Mouse (Mus musculus) heart, embryonic 15.5 days (tissue): ENCODE results near the gene L2hgdh. TPM values are rescaled to one million over a fixed set of nuclear protein-coding genes. Genes with fewer than 3 reads are reported as not detected.

Source experiments
- ATAC-seq: fragments of 200-750 bp; cut with Nextera tagmentation; replicated peaks from 2 replicates; pipeline ENCODE4 v1.8.0; 2017; ENCODE audit warnings: low read depth, moderate TSS enrichment; ENCODE audit not compliant: insufficient number of reproducible peaks, insufficient read depth, low FRiP score
- H3K27ac ChIP-seq: fragments of 300-500 bp; sonication (generic); 2 replicates; pipeline ENCODE4 v1.5.1; 2015; ENCODE audit warnings: mild to moderate bottlenecking, inconsistent platforms
- H3K27me3 ChIP-seq: fragments of 300-500 bp; sonication (generic); 2 replicates; pipeline ENCODE4 v1.6.1; 2015; ENCODE audit warnings: inconsistent platforms
- H3K36me3 ChIP-seq: fragments of 300-500 bp; sonication (generic); 2 replicates; pipeline ENCODE4 v1.6.1; 2015; ENCODE audit warnings: mild to moderate bottlenecking, inconsistent platforms
- H3K4me1 ChIP-seq: fragments of 300-500 bp; sonication (generic); replicated peaks from 2 replicates; pipeline ENCODE4 v1.6.1; 2015; ENCODE audit warnings: inconsistent platforms
- H3K4me2 ChIP-seq: fragments of 300-500 bp; sonication (generic); 2 replicates; pipeline ENCODE4 v1.6.1; 2015; ENCODE audit warnings: inconsistent platforms, mild to moderate bottlenecking, moderate library complexity
- H3K4me3 ChIP-seq: fragments of 300-500 bp; sonication (generic); 2 replicates; pipeline ENCODE4 v1.5.1; 2015; ENCODE audit warnings: mild to moderate bottlenecking, inconsistent platforms
- H3K9ac ChIP-seq: fragments of 300-500 bp; sonication (generic); 2 replicates; pipeline ENCODE4 v1.6.1; 2015; ENCODE audit warnings: mild to moderate bottlenecking, inconsistent platforms
- H3K9me3 ChIP-seq: fragments of 300-500 bp; sonication (generic); replicated peaks from 2 replicates; pipeline ENCODE4 v1.6.1; 2016; ENCODE audit warnings: inconsistent platforms
- WGBS: fragments of 180-500 bp; shearing (Covaris S2); methylation state at CpG from one replicate; pipeline ENCODE4 v1.1.7; 2015; ENCODE audit warnings: mixed read lengths; 5-methylcytosine and 5-hydroxymethylcytosine counted together
- polyA plus RNA-seq: library from polyadenylated mRNA; unstranded; fragments of >200 nt; fragmentation: Nextera tagmentation; extraction: Ambion mirVana; gene quantifications from 2 replicates; pipeline ENCODE4 v1.2.1, GENCODE M21; 2015

Gene L2hgdh
- polyA plus RNA-seq, 1 experiment from 2014 or later, result 15.4 TPM

DNA sequence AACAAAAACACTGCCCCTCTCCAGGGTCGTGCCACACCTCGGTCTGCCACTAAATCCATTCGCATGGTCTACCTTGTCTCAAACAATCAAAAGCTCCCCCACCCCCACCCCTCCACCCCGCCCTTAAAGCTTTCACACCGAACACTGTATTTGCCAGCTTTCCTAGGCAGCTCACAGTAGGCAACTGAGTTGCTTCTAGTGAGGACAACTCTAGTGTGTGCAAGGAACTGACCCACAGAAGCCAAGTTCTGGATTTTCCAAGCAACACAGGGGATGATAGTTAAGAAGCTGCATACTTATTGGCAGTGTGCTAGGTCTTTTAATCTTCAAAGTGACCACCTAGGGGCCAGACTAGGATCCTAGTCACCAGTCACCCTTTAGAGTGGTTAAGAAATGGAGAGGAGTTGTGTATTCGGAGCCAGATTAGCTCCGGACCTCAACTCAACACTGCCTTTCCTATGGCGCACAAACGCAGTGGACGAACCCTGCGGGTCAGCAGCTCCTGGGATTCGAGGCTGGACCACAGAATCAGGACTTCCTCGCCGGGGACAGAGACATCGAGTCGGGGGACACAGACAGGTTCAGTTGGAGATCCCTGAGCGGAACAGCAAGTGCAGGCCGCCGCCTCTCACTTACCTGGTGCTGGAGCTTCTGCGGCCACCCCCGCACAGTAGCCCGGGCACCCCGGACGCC, 509 bp downstream of the L2hgdh start:
- Histone ChIP-seq H3K4me3 (peak overlapping the region; percentile 80), H3K27me3 (no peaks in the 10 kb centered on the region), H3K36me3 (peaks cover 12% of the 10 kb centered on the region), H3K4me2 (peak overlapping the region; percentile 91), H3K9me3 (0 out of 2 replicates have a peak, but pooled peaks cover 5% of the 10 kb centered on the region), H3K27ac (peak overlapping the region; percentile 93), H3K4me1 (peaks cover 18% of the 10 kb centered on the region), H3K9ac (peak overlapping the region; percentile 64)
- no peak for ATAC-seq
- 2% methylated on average over 24 of the region's 24 CpGs for WGBS

DNA sequence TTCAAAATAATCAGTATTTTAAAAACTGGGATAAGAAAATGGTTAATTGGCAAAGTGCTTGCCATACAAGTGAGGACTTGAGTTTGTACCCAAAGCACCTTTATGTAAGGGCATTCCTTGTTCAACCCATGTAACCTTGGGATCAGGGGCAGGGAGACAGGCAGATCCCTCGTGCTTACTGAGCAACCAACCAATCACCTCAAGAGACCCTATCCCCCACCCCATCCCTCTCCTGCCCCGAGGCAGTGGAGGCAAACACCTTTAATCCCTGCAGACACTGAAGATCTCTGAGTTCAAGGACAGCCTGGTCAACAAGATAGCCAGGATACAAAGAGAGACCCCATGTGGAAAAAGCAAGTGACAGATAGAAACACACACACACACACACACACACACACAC, 1.3 kb downstream of the L2hgdh start:
- Histone ChIP-seq H3K27me3 (no peaks in the 10 kb centered on the region), H3K4me2 (peak overlapping the region; percentile 91; the same call in 1 of the 2 replicates), H3K4me3 (peak overlapping the region; percentile 80; the same call in 1 of the 2 replicates), H3K27ac (no peak overlapping the region), H3K4me1 (peaks cover 18% of the 10 kb centered on the region), H3K9ac (no peak overlapping the region), H3K9me3 (0 out of 2 replicates have a peak, but pooled peaks cover 5% of the 10 kb centered on the region), H3K36me3 (peaks cover 16% of the 10 kb centered on the region)
- ATAC-seq, result no peak
- 55% methylated on average over 2 of the region's 2 CpGs for WGBS

DNA sequence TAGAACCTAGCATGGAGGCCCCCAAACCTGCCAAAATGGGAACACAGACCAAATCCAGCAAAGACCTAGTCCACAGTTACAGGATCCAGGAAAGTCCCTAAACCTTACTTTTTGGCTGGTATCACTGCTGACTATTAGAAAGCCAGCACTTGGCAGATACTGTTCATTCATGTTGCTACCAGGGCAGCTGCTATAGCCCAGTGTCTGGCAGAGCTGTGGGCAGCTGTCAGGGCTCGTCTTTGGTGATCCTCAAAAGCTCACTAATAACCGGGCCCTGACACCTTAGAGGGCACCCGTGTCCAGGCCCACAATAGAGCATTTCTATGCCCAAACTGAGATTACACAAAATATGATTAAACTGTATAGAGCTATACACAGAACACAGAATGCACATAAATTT, 1.8 kb downstream of the L2hgdh start:
- WGBS, result 88% methylated on average over 3 of the region's 3 CpGs
- Histone ChIP-seq H3K4me2 (no peak overlapping the region), H3K36me3 (peaks cover 21% of the 10 kb centered on the region)

DNA sequence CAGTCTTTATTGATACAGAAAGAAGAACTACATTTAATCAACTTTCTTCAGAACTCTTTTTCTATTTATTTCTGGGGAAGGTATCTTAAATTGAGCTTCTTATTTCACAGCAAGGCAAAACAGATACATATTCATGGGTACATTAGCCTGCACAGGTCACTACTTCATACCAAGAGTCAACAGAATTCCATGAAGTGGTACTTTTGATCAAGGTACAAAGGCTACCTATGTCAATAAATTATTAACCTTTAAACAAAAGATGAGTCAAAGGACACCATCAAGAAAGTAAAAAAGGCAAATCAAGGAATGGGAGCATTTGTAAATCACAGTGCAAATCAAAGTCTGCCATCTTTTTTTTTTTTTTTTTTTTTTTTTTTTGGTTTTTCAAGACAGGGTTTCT, 11.0 kb downstream of the L2hgdh start:
- no peak overlapping the region for H3K4me3 ChIP-seq
- ATAC-seq, result no peak
- no peak overlapping the region for H3K27ac ChIP-seq
- H3K9me3 ChIP-seq, result no peaks in the 10 kb centered on the region
- H3K4me2 ChIP-seq, result no peak overlapping the region
- no peak overlapping the region for H3K9ac ChIP-seq
- H3K4me1 ChIP-seq, result no peaks in the 10 kb centered on the region
- H3K36me3 ChIP-seq, result peaks cover 5% of the 10 kb centered on the region; the same call in 1 of the 2 replicates
- no peaks in the 10 kb centered on the region for H3K27me3 ChIP-seq

More for the DNA sequence above, 1.8 kb downstream of the L2hgdh start:
- no peak for ATAC-seq
- 0 out of 2 replicates have a peak, but pooled peaks cover 5% of the 10 kb centered on the region for H3K9me3 ChIP-seq
- H3K9ac ChIP-seq, result no peak overlapping the region
- no peak overlapping the region for H3K27ac ChIP-seq
- H3K4me1 ChIP-seq, result peaks cover 18% of the 10 kb centered on the region
- no peaks in the 10 kb centered on the region for H3K27me3 ChIP-seq
- no peak overlapping the region for H3K4me3 ChIP-seq

DNA sequence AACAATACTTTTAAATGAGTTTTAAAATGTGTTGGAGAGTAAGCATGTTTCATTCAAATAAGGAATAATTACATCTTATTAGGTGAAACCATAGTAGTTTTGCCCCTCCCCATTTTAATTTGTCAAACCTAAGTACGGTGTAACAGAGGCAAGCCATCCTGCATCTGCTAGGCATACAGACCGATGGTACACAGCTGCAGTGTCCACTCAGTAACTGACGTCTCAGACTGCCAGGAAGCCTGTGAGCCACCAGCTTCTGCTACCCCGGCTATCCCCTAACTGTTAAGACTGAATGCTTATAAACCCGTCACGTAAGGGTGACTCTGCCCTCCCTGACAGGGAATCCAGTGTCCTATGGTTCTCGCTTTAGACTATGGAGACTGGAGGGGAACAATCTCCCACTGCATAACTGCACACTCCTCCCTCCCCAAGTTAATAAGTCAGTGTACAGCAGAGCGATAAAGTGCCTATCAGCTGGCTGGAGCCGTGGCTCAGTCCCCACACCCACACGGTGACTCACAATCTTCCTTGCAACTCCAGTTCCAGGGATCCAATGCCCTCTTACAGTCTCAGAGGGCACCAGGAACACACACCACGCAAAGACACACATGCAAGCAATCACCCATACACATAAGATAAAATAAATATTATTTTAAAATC, 19.7 kb downstream of the L2hgdh start:
- Histone ChIP-seq H3K27ac (no peak overlapping the region), H3K36me3 (no peaks in the 10 kb centered on the region), H3K4me1 (peaks cover 4% of the 10 kb centered on the region; the same call in 1 of the 2 replicates), H3K9ac (no peak overlapping the region), H3K4me3 (no peak overlapping the region), H3K4me2 (no peak overlapping the region), H3K9me3 (no peaks in the 10 kb centered on the region), H3K27me3 (no peaks in the 10 kb centered on the region)
- 67% methylated on average over 11 of the region's 11 CpGs for WGBS
- no peak for ATAC-seq

DNA sequence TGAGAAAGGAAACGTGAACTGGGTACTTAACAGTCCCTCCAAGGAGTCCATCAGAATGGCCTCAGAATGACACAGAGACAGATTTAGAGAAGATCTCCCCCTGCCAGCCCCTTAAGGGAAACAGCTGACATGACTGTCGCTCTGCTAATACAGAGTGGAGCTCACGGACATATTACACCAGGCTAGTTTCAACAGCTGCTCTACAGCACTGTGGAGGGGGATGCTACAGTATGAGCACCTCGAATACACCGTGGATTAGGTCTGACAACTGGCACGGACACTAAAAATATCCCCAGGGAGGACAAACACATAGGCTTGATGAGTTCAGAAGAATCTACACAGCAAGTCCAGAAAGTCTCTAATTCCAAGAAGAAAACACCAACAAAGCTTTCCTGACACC, 26.3 kb downstream of the L2hgdh start:
- H3K27me3 ChIP-seq, result no peaks in the 10 kb centered on the region
- no peak for ATAC-seq
- no peak overlapping the region for H3K27ac ChIP-seq
- no peak overlapping the region for H3K4me2 ChIP-seq
- H3K9ac ChIP-seq, result no peak overlapping the region
- no peaks in the 10 kb centered on the region for H3K4me1 ChIP-seq
- H3K4me3 ChIP-seq, result no peak overlapping the region
- no peaks in the 10 kb centered on the region for H3K36me3 ChIP-seq
- WGBS, result 74% methylated on average over 6 of the region's 6 CpGs
- H3K9me3 ChIP-seq, result no peaks in the 10 kb centered on the region

DNA sequence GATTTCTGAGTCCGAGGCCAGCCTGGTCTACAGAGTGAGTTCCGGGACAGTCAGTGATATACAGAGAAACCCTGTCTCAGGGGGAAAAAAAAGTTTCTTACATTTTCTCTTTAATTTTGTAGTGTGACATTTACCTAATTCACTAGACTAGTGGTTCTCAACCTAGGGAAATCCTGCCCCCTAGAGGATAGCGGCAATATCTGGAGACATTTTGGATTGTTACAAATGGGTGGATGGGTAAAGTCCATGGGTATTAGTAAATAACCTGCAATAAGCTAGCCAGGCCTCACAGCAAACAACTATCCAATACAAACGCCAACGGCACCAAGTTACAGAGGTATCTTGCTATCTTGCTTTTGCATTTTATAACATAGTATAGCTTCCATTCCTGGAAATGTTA, 27.9 kb downstream of the L2hgdh start:
- 73% methylated on average over 5 of the region's 5 CpGs for WGBS
- Histone ChIP-seq H3K36me3 (no peaks in the 10 kb centered on the region), H3K27me3 (no peaks in the 10 kb centered on the region), H3K9ac (no peak overlapping the region), H3K27ac (no peak overlapping the region), H3K4me2 (no peak overlapping the region), H3K4me3 (no peak overlapping the region), H3K4me1 (no peaks in the 10 kb centered on the region), H3K9me3 (no peaks in the 10 kb centered on the region)
- no peak for ATAC-seq

DNA sequence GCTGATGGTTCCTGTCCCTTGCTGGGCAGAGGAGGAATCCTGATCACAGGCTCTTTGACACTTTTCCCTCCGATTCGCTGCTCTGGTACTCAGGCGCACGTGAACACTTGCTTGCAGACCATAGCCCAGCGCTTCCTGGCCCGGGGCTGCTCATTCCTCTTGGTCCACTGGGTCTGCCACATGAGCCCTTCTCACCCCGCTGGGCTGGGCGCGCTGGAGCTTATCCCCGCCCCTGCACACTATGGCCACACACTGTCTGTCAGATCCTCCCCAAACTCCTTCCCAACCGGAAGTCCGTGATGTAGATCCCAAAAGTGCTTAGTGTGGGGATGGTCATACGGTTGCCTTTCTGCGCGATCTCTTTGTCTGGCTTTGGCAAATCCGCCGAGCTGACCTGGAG, 31.2 kb downstream of the L2hgdh start:
- no peaks in the 10 kb centered on the region for H3K9me3 ChIP-seq
- no peak overlapping the region for H3K4me2 ChIP-seq
- no peaks in the 10 kb centered on the region for H3K36me3 ChIP-seq
- WGBS, result 85% methylated on average over 17 of the region's 17 CpGs
- no peaks in the 10 kb centered on the region for H3K27me3 ChIP-seq
- H3K27ac ChIP-seq, result no peak overlapping the region
- H3K4me1 ChIP-seq, result peaks cover under 1% of the 10 kb centered on the region; the same call in 1 of the 2 replicates
- no peak for ATAC-seq
- no peak overlapping the region for H3K9ac ChIP-seq
- H3K4me3 ChIP-seq, result no peak overlapping the region

DNA sequence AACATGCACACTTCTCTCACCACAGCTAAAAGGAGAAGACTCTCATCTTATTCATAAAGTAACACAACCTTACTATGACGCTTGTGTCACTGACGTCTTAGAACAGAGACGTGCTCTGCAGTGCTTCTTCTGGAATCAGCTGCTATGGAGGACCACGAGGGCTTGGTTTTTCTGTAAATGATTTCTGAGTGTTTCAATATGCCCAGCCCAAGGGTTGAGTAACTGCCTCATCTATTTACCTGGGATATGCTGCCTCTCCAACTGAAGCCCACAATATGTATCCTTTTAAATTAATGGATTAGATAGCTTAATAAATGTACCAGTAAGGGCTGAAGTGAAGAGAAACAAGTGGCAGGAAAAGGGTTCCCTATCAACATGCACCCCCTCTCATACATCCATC, 34.0 kb downstream of the L2hgdh start:
- Histone ChIP-seq H3K4me2 (no peak overlapping the region), H3K9ac (no peak overlapping the region)
- WGBS, result 85% methylated on average over 4 of the region's 4 CpGs

DNA sequence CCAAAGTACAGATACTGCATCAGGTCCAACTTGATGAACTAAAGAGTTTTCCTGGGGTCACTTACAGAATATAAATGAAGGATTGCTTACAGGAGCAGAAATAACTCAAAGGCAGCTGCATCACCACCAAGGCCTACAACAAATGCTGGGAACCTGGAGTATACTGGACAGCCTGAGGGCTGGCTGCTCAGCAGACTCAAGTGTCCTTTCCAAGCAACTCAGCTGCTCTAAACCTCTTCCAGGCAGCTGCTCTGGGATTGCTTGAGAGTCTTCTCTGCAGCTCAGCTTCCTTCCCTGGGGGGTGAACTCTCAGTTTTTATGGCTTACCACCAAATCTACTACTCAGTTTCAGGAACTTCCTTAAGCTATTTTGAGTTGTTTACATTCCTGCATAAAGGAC, 35.6 kb downstream of the L2hgdh start:
- peaks cover 3% of the 10 kb centered on the region for H3K4me1 ChIP-seq
- no peaks in the 10 kb centered on the region for H3K27me3 ChIP-seq
- H3K9ac ChIP-seq, result no peak overlapping the region
- no peak overlapping the region for H3K4me2 ChIP-seq
- 0 out of 2 replicates have a peak overlapping the region, but pooled peaks have one; percentile 15 for H3K27ac ChIP-seq
- H3K9me3 ChIP-seq, result no peaks in the 10 kb centered on the region
- H3K4me3 ChIP-seq, result no peak overlapping the region
- no peaks in the 10 kb centered on the region for H3K36me3 ChIP-seq
- ATAC-seq, result no peak

More for the DNA sequence above, 34.0 kb downstream of the L2hgdh start:
- H3K36me3 ChIP-seq, result no peaks in the 10 kb centered on the region
- H3K27me3 ChIP-seq, result no peaks in the 10 kb centered on the region
- no peak for ATAC-seq
- peaks cover 3% of the 10 kb centered on the region; the same call in 1 of the 2 replicates for H3K4me1 ChIP-seq
- no peak overlapping the region for H3K27ac ChIP-seq
- no peaks in the 10 kb centered on the region for H3K9me3 ChIP-seq
- no peak overlapping the region for H3K4me3 ChIP-seq

DNA sequence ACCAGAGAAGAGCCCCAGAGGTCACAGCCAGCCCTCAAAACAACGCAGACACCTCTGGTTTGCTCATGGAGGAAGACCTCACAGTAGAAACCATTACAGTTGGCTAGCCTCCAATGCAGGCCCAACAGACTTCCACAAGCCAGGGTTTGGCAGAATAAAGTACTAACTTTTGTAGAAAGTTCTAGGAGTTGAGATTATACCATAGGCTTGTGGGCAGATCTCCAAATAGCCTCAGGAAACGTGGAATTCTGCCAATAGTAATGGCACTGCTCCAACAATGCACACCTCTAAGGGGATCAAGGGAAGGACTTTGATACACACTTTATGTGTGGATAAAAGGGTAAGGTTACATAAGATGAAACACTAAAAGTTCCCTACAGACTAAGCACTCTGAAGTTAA, 36.3 kb downstream of the L2hgdh start:
- 23% methylated on average over 2 of the region's 2 CpGs for WGBS
- no peaks in the 10 kb centered on the region for H3K27me3 ChIP-seq
- no peaks in the 10 kb centered on the region for H3K36me3 ChIP-seq

More for the DNA sequence above, 36.3 kb downstream of the L2hgdh start:
- Histone ChIP-seq H3K4me2 (no peak overlapping the region), H3K4me1 (peaks cover 8% of the 10 kb centered on the region), H3K9ac (no peak overlapping the region), H3K9me3 (no peaks in the 10 kb centered on the region), H3K4me3 (no peak overlapping the region), H3K27ac (peak overlapping the region; percentile 15)
- ATAC-seq, result no peak
